Mouse (Mus musculus) right cerebral cortex, postnatal 25 days (tissue): ENCODE results near the gene Celsr1.

Experiments
- DNase-seq: peaks from one replicate; pipeline ENCODE4 v3.0.0; 2022

Gene Celsr1

GRCm38 (mm10) chr15:86033191-86033841 lies at the start of gene Celsr1:
Gene Celsr1 (minus strand): TSS chr15:86033777.
- DNase-seq = no peak

GRCm38 (mm10) chr15:86083261-86083741 lies 49.7 kb upstream of the Celsr1 start:
- no peak for DNase-seq

- DNase-seq = peak; percentile 56
These were observed 49.0 kb upstream of the Celsr1 start for GRCm38 (mm10) chr15:86082551-86082961.

- DNase-seq = no peak
These were observed 48.1 kb upstream of the Celsr1 start for GRCm38 (mm10) chr15:86081654-86082053.

GRCm38 (mm10) chr15:86080408-86080807 lies 46.8 kb upstream of the Celsr1 start:
- no peak for DNase-seq

- DNase-seq = no peak
These were observed 46.3 kb upstream of the Celsr1 start for GRCm38 (mm10) chr15:86079876-86080275.

- DNase-seq = no peak
These were observed 45.9 kb upstream of the Celsr1 start for GRCm38 (mm10) chr15:86079467-86079866.

GRCm38 (mm10) chr15:86078481-86079216 lies 45.1 kb upstream of the Celsr1 start:
- DNase-seq = no peak

GRCm38 (mm10) chr15:86077934-86078333 lies 44.4 kb upstream of the Celsr1 start:
- no peak for DNase-seq

GRCm38 (mm10) chr15:86076378-86076777 lies 42.8 kb upstream of the Celsr1 start:
- no peak for DNase-seq

- DNase-seq = no peak
These were observed 42.4 kb upstream of the Celsr1 start for GRCm38 (mm10) chr15:86076048-86076315.

- no peak for DNase-seq
These were observed 41.9 kb upstream of the Celsr1 start for GRCm38 (mm10) chr15:86075305-86076047.

- no peak for DNase-seq
These were observed 40.8 kb upstream of the Celsr1 start for GRCm38 (mm10) chr15:86074171-86074937.

GRCm38 (mm10) chr15:86071166-86071565 lies 37.6 kb upstream of the Celsr1 start:
- no peak for DNase-seq

- no peak for DNase-seq
These were observed 36.8 kb upstream of the Celsr1 start for GRCm38 (mm10) chr15:86070368-86070767.

GRCm38 (mm10) chr15:86069011-86069791 lies 35.6 kb upstream of the Celsr1 start:
- no peak for DNase-seq

- DNase-seq = no peak
These were observed 34.4 kb upstream of the Celsr1 start for GRCm38 (mm10) chr15:86067941-86068495.

GRCm38 (mm10) chr15:86067581-86067910 lies 34.0 kb upstream of the Celsr1 start:
- DNase-seq = no peak

- DNase-seq = no peak
These were observed 33.4 kb upstream of the Celsr1 start for GRCm38 (mm10) chr15:86066836-86067580.

GRCm38 (mm10) chr15:86065367-86065766 lies 31.8 kb upstream of the Celsr1 start:
- no peak for DNase-seq

- no peak for DNase-seq
These were observed 31.3 kb upstream of the Celsr1 start for GRCm38 (mm10) chr15:86064850-86065229.
